Mouse (Mus musculus): Measurements from ENCODE around the gene Klhl8. TPM values are rescaled to one million over a fixed set of nuclear protein-coding genes. Genes with fewer than 3 reads are reported as not detected.
"Not testable (repeated sequence)": the region's sequence is repeated elsewhere in the genome, so short reads cannot be mapped to it uniquely, and the experiment has no call there.

Klhl8 gene
- 10 to 100 TPM; 36.7 to 40.9 TPM for total RNA-seq (2021)
- long read RNA-seq, experiment 1, transcript Klhl8-201 (10 exons, 3,193 nt): major isoform, 53 of 101 reads
- long read RNA-seq, experiment 1, partial matches to known transcripts: 7 of 101 reads
- long read RNA-seq, experiment 1, other reads (novel, unspliced or antisense): 41 of 101 reads
- long read RNA-seq, experiment 2, transcript Klhl8-201 (10 exons, 3,193 nt): major isoform, 49 of 96 reads
- long read RNA-seq, experiment 2, partial matches to known transcripts: 3 of 96 reads
- long read RNA-seq, experiment 2, other reads (novel, unspliced or antisense): 44 of 96 reads

DNA sequence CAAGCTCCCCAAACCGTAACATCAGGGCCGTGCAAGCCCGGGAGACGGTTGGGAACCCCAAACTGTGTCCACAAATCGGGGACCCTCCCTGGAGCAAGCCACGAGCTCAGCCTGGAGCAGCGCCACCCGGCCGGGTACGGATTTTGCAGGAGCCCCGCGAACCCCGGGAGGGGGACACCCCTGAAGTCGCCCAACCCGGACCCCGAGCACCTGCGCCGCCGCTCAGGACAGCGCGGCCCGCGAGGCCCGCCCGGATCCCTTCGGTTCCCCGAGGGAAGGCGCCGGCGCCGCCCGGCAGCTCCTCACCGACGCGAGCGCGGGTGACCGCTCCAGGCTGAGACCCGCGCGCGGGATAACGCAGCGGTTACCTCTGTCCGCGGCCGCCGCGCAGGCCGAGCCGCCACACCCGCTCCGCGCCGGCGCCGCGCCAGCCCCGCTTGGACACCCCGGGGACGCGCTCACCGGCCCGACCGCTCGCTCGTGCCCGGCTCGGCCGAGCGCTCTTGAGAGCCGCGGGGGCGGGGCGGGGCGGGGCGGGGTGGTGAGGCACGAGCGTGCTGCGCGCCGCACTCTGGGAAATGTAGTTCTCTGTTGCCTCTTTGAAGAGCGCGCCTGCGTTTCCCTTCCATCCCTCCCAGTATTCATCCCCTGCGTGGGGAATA is at the start of gene Klhl8:
Gene Klhl8, minus strand, starts transcription at position 512 of the 662 bp plus-strand sequence.
- peak; percentile 83 to 87 for DNase-seq (ENCODE audit: low spot score in 2 of 2)
- intact Hi-C loops (cut with DNase I): loop anchor here (5.0 kb wide), 1 partner anchor 54 kb away; no protein-coding TSS in a partner anchor

DNA sequence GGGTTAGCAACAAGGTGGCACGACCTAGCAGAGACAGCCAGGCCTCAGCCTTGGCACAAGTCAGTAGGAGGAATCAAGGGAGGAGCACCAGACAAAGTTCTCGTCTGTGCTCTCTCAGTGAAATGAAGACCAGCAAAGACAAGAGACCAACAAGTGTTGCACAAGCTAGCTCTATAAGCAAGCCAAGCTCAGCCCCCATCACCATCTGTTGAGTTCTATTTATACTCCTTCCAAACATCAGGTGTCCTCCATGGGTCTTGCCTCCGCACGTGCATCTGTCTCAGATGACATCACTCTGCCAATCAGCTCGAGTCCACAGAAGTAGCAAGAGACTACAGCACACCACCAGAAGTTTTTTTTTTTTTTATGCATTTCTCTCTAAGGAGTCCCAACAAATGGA is 43.6 kb upstream of the Klhl8 start:
- peak; percentile 9 to 56 for DNase-seq (ENCODE audit: low spot score in 2 of 2)
- intact Hi-C loops (cut with DNase I): no loop called here

DNA sequence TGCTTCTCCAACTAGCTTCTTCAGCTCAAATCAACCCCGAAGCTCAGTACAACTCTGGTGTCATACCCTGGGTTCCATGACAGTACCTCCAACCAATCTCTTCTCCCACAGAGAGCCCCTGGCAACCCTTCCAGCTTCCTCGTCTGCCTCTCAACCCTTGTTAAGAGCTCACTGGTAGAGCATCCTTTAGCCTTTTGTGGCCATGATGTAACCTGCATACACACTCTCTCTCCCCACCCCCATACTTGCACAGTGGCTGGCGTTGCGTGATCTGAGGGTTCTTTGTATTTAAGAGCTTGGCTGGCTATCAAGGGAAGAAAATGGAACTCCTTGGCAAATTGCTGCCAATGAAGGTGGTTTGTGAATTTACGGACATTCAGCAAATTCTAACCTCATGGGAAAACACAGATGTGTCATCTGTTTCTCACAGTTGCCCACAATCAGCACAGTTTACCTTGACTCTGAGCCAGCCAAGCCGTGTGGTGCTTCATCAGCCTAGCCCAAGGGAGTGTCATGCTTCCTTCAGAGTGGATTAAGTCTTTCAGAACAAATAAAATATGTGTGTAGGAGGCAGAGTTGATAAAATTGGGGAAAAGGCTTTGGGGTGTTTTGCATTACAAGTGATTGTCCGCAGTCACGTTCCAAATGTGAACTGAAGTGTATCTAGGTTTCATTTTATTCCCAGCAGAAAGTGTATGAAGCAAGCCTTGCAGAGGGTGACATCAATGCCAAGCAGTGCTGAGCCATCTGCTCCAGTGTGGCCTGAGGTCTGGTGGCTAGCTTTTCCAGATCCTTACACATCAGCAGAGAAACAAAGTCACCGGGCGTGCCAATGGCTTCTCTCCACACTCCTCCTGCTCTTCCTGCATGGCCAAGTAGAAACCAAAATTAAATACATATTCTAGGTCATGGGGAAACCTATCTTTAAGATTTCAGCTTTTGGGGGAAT is 42.4 kb upstream of the Klhl8 start:
- no peak for DNase-seq (ENCODE audit: low spot score in 2 of 2)
- intact Hi-C loops (cut with DNase I): no loop called here

DNA sequence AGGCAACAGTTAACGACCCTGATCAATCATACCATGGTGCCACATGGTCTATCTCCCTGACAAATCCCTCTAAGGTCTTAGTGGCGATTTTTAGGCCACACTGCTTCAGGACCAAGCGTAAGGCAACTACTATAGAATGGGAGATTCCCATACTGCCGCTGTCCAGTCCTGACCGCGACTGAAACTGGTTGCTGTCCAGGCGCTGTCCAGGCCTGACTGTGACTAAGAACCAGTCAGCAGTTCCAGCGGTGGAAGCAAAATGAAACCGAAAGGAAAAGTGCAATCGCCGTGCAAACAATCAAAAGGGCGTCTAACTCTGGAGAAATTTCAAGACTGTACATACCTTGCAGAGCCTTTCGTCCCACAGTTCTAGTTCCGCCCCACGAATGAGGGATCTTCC is 39.1 kb upstream of the Klhl8 start:
- DNase-seq (ENCODE audit: low spot score in 2 of 2); intact Hi-C loops (cut with DNase I): not testable (repeated sequence)

DNA sequence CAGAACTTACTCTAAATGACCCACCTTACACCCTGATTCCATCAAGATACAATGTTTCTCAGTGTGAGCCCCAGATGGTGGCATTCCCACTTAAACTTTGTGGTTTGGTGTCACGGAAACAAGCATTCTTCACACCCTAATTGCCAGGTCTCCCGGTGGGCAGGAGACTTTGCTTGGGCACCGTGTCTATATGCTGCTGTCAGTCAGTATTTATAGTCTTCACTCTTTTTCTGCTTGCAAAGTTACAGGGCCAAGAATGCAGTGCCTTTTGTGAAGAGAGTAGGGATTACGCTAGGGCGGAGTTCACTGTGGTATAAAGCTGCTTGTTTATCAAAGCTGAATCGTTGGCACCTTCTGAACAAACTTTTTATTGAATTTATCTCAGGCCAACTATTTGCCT is 32.1 kb upstream of the Klhl8 start:
- intact Hi-C loops (cut with DNase I): no loop called here
- DNase-seq (ENCODE audit: low spot score in 2 of 2): no peak

DNA sequence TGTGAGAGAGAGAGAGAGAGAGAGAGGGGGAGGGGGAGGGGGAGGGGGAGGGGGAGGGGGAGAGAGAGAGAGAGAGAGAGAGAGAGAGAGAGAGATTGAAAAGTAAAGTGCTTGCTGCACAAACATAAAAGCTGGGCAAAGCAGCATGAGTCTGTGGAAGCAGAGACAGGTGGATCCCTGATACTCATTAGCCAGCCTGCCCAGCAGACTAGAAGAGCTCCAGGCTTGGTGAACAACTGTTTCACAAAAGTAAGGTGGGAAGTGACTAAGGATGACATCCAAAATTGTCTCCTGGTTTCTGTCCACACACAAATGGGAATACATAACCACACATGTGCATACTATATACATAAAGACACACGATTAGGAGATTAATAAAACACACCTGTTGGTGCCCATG is 28.8 kb upstream of the Klhl8 start:
- no peak for DNase-seq (ENCODE audit: low spot score in 2 of 2)
- intact Hi-C loops (cut with DNase I): no loop called here

- no peak for DNase-seq (ENCODE audit: low spot score in 2 of 2)
- intact Hi-C loops (cut with DNase I): no loop called here
These were observed 28.2 kb upstream of the Klhl8 start for GRCm38 (mm10) chr5:103939350-103939652.

- DNase-seq (ENCODE audit: low spot score in 2 of 2): peak in 1 of 2 experiments; percentile 11
- intact Hi-C loops (cut with DNase I): no loop called here
These were observed 27.7 kb upstream of the Klhl8 start for GRCm38 (mm10) chr5:103938547-103939349.

- intact Hi-C loops (cut with DNase I): no loop called here
- DNase-seq (ENCODE audit: low spot score in 2 of 2): no peak
These were observed 26.0 kb upstream of the Klhl8 start for GRCm38 (mm10) chr5:103936906-103937589.

- DNase-seq (ENCODE audit: low spot score in 2 of 2); intact Hi-C loops (cut with DNase I): not testable (repeated sequence)
These were observed 20.9 kb upstream of the Klhl8 start for GRCm38 (mm10) chr5:103931924-103932323.

DNA sequence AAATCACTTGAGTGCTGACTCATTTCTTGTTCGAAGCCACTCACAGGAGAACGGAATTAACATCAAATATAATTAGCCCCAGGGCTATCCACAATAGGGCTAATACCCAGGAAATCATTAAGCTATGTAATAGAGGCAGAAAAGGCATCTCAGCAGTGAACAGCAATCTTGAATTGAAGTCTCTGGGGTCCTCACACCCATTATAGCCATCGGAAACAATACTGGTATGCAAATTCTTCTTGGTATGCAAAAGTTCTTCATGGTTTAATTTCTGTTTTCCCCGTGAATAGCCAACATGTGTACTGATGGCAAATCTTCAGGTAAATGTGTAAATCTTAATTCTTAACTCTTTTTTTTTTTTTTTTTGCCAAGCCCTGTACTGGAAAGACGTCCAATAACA is 19.5 kb upstream of the Klhl8 start:
- intact Hi-C loops (cut with DNase I): no loop called here
- no peak for DNase-seq (ENCODE audit: low spot score in 2 of 2)

DNA sequence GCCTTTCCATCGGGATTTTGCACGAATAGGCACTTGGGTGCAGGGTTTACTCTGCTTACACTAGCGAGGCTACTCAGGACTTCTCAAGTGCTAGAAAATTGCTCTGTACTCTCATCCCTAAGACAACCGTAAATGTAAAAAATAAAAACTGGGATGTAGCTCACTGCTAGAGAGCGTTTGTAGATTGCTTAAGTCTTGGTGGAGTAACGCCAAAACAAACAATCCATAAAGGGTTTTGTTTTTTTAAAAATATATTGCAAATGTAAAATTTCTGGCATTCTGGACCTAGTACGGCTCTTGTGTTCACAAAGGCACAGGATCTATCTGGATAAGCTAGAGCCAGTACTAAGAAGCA is 17.1 kb upstream of the Klhl8 start:
- intact Hi-C loops (cut with DNase I): no loop called here

GRCm38 (mm10) chr5:103927429-103928195 is 16.6 kb upstream of the Klhl8 start:
- intact Hi-C loops (cut with DNase I): loop anchor here (2.0 kb wide), 1 partner anchor 73 kb away; no protein-coding TSS in a partner anchor
- DNase-seq (ENCODE audit: low spot score in 2 of 2): peak; percentile 93 to 96

More for the DNA sequence above, 17.1 kb upstream of the Klhl8 start:
- no peak for DNase-seq (ENCODE audit: low spot score in 2 of 2)

DNA sequence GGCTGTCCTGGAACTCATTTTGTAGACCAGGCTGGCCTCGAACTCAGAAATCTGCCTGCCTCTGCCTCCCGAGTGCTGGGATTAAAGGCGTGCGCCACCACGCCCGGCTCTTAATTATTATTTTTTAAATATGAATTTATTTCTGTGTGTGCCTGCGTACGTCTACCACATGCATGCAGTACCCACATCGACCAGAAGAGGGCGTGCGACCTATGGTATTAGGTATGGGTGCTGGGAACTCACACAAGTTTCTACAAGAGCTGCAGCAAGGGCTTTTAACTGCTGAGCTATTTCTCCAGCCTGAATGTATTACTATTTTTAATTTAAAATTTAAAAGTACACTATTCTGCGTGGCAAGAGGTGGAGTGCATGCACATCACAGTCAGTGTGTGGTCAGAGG is 15.3 kb upstream of the Klhl8 start:
- intact Hi-C loops (cut with DNase I): loop anchor here (2.0 kb wide), 1 partner anchor 72 kb away; no protein-coding TSS in a partner anchor
- no peak for DNase-seq (ENCODE audit: low spot score in 2 of 2)

- intact Hi-C loops (cut with DNase I): no loop called here
- DNase-seq (ENCODE audit: low spot score in 2 of 2): no peak
These were observed 12.7 kb upstream of the Klhl8 start for GRCm38 (mm10) chr5:103923755-103924154.

- intact Hi-C loops (cut with DNase I): no loop called here
- DNase-seq (ENCODE audit: low spot score in 2 of 2): no peak
These were observed 12.0 kb upstream of the Klhl8 start for GRCm38 (mm10) chr5:103923101-103923500.

DNA sequence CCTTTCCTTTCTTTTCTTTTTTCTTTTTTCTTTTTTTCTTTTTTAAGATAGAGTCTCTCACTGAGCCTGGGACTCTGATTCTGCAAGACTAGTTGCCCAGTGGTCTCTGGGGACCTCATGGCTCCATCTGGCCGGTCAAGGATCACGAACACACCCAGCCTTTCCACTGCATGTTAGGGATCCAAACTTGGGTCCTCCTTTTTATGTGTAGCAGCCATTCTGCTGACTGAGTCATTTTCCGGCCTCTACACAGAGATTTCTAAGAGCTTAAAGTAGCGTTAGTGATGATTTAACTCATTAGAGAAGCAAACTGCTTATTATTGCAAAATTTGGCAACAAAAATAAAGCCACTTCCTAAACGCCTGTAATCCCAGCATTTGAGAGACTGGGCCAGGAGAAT is 11.4 kb upstream of the Klhl8 start:
- DNase-seq (ENCODE audit: low spot score in 2 of 2): no peak
- intact Hi-C loops (cut with DNase I): no loop called here

DNA sequence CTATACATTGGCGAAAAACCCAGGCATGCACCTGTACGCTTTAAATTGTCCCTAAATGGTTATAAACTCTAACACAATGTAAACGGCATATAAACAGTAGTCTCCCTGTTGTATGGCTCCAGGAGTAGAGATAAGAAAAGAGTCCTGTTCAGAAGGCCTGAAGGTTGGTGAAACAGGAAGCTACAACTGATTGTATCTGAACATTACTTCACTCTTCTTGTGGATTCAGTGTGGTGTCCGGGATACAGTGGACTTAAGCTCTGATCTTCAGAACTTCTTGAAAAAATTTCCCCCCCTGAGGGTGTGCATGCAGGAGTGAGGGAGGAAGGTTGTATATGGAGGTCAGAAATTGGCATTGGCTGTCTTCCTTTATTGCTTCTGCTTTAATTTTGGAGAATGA is 8.4 kb upstream of the Klhl8 start:
- DNase-seq (ENCODE audit: low spot score in 2 of 2): no peak
- intact Hi-C loops (cut with DNase I): no loop called here

Data from left cerebral cortex, postnatal 14 days (tissue).